Mouse (Mus musculus): ENCODE measurements at regions not wholly inside any gene's neighbourhood (a gene's known extent, or its start where the extent isn't known, plus 50 kb on each side); places are given as distances from the start of the nearest gene placed in this dataset.

DNA sequence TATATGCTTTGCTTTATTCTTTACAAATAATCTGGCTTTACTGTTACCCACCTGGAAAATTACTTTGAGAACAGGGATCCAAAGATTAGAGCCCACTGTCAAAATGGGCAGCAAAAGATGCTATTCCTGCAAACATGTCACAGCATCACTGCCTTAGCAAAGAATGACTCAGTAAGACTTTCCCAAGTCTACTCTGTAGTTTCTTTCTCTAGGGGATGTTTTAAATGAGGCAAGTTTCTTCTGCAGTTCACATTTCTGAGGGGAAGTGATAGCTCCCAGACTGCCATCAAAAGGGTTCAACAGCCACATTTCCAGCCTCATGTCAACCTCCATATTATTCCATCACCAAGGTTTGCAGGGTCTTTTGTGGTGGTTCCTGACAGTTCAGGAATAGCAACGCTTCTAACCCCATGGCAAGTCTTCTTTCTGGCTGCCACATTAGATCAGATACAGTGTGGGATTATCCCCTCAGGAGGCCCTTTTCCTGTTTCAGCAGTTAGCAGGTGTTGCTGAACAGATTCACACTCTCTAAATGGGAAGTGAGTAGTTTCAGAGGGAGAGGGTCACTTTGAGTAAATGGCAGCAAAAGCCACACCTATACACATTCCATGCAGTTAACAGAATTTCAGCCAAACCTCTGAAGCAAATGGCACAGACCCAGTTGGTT lies 669.7 kb upstream of the Adgra3 start:
- no peak for DNase-seq (ENCODE audit: low spot score)
- 35% methylated on average over 1 of the region's 1 CpGs for WGBS

DNA sequence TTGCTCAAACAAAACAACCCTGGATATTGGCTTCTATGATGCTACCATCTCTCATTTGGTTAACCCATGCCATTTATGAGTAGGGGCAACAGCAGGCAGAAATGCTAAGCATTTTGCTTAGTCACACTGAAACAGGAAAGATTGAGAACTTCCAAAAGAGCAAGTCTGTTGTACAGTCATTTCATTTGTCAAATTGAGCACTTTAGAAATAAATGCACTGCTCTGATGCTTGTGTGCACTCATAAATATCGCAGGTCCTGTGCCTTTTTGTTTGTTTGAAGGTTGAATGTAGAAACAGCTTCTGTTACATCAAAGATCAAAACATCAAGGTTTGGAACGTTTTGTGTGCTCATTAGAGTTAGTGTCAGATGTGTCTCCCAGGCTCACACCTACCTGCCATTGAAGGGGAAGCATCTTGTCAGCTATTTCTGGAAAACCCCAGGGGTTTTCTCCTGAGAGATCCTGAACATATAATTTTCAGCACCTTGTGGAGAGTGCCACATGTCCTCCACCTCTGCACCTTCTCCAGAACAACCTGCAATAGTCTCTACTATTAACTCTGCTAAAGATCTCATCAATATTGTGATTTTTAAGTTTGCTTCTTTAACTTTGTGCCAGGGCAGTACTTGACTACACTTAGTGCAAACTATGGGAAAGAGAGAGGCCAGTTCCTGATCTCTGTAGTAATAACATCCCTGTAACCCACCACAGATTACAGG lies 648.3 kb upstream of the Adgra3 start:
- Histone ChIP-seq H3K36me3 (ENCODE audit: insufficient read depth, low read length) (no peaks in the 10 kb centered on the region), H3K4me1 (replicated peaks; ENCODE audit: insufficient read depth, low read length) (no peaks in the 10 kb centered on the region), H3K27ac (no peak overlapping the region), H3K4me3 (replicated peaks; ENCODE audit: low read depth, low read length) (no peak overlapping the region), H3K4me2 (ENCODE audit: low read length) (no peak overlapping the region), H3K9me3 (replicated peaks; ENCODE audit: low read length) (no peaks in the 10 kb centered on the region), H3K27me3 (ENCODE audit: insufficient read depth, low read length) (no peaks in the 10 kb centered on the region), H3K9ac (ENCODE audit: low read depth, low read length) (no peak overlapping the region)
- WGBS, result 54% methylated on average over 2 of the region's 2 CpGs
- DNase-seq (ENCODE audit: low spot score) (no peak), ATAC-seq (replicated peaks; ENCODE audit: low FRiP score, low read depth) (no peak)
- no peak for TF ChIP-seq CTCF (IDR thresholded peaks at IDR 0.05; ENCODE audit: low read depth)

More for the DNA sequence above, 669.7 kb upstream of the Adgra3 start:
- no peaks in the 10 kb centered on the region for H3K36me3 ChIP-seq (ENCODE audit: insufficient read depth, low read length)
- no peak overlapping the region for H3K4me3 ChIP-seq (replicated peaks; ENCODE audit: low read depth, low read length)
- H3K4me1 ChIP-seq (replicated peaks; ENCODE audit: insufficient read depth, low read length), result no peaks in the 10 kb centered on the region
- H3K27me3 ChIP-seq (ENCODE audit: insufficient read depth, low read length), result no peaks in the 10 kb centered on the region
- H3K4me2 ChIP-seq (ENCODE audit: low read length), result no peak overlapping the region
- no peak overlapping the region for H3K27ac ChIP-seq
- TF ChIP-seq CTCF (IDR thresholded peaks at IDR 0.05; ENCODE audit: low read depth), result no peak
- no peak overlapping the region for H3K9ac ChIP-seq (ENCODE audit: low read depth, low read length)
- ATAC-seq (replicated peaks; ENCODE audit: low FRiP score, low read depth), result no peak
- H3K9me3 ChIP-seq (replicated peaks; ENCODE audit: low read length), result no peaks in the 10 kb centered on the region

DNA sequence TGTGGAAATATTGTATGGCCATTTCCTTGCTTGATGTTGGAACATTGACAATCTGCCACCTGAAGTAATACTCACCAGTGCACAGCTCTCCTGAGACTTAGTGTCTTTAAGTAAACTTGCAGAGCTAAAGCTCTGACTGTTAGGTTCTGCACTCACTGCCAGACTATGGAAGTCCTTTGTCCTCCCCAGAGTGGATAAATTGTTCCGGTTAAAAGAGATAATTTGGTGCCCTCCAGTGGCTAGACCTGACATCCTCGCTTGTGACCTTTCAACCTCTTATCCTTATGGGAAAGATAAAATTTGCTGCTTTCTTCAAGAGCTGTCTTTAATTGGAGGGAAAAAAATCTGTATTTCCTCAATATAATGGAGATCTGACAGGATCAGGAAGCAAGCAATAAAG lies 639.3 kb upstream of the Adgra3 start:
- no peak for ATAC-seq (replicated peaks; ENCODE audit: low FRiP score, low read depth)
- DNase-seq (ENCODE audit: low spot score), result peak; percentile 38
- no peak overlapping the region for H3K4me2 ChIP-seq (ENCODE audit: low read length)
- TF ChIP-seq CTCF (IDR thresholded peaks at IDR 0.05; ENCODE audit: low read depth), result peak; percentile 65
- H3K27me3 ChIP-seq (ENCODE audit: insufficient read depth, low read length), result no peaks in the 10 kb centered on the region
- no peaks in the 10 kb centered on the region for H3K36me3 ChIP-seq (ENCODE audit: insufficient read depth, low read length)
- no peaks in the 10 kb centered on the region for H3K4me1 ChIP-seq (replicated peaks; ENCODE audit: insufficient read depth, low read length)
- H3K4me3 ChIP-seq (replicated peaks; ENCODE audit: low read depth, low read length), result no peak overlapping the region
- H3K9ac ChIP-seq (ENCODE audit: low read depth, low read length), result no peak overlapping the region
- H3K9me3 ChIP-seq (replicated peaks; ENCODE audit: low read length), result no peaks in the 10 kb centered on the region
- H3K27ac ChIP-seq, result no peak overlapping the region
- WGBS, result 18% methylated on average over 2 of the region's 2 CpGs

DNA sequence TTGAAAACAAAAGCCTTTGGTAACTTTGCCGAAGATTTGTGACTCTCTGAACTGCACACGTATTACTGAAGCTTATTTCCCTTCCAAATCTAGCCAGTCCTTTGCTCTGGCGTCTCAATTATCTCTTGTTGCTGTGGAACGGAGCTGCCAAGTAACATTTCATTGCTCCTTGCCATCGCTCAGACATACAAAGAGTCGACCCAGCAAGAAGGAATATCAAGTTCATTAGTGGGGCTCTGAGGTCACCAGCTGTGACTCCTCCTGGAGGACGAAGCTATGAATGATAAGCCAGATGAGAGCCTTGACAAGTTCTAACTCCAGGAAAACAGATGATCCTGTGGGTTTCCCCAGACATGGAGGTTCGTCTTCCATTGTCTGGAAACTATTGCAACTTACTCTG lies 638.8 kb upstream of the Adgra3 start:
- H3K36me3 ChIP-seq (ENCODE audit: insufficient read depth, low read length), result no peaks in the 10 kb centered on the region
- no peak overlapping the region for H3K9ac ChIP-seq (ENCODE audit: low read depth, low read length)
- DNase-seq (ENCODE audit: low spot score) (peak; percentile 7), ATAC-seq (replicated peaks; ENCODE audit: low FRiP score, low read depth) (no peak)
- no peak overlapping the region for H3K4me2 ChIP-seq (ENCODE audit: low read length)
- no peaks in the 10 kb centered on the region for H3K4me1 ChIP-seq (replicated peaks; ENCODE audit: insufficient read depth, low read length)
- no peak for TF ChIP-seq CTCF (IDR thresholded peaks at IDR 0.05; ENCODE audit: low read depth)
- H3K9me3 ChIP-seq (replicated peaks; ENCODE audit: low read length), result no peaks in the 10 kb centered on the region
- H3K27ac ChIP-seq, result no peak overlapping the region
- no peak overlapping the region for H3K4me3 ChIP-seq (replicated peaks; ENCODE audit: low read depth, low read length)
- no peaks in the 10 kb centered on the region for H3K27me3 ChIP-seq (ENCODE audit: insufficient read depth, low read length)
- 32% methylated on average over 8 of the region's 8 CpGs for WGBS

DNA sequence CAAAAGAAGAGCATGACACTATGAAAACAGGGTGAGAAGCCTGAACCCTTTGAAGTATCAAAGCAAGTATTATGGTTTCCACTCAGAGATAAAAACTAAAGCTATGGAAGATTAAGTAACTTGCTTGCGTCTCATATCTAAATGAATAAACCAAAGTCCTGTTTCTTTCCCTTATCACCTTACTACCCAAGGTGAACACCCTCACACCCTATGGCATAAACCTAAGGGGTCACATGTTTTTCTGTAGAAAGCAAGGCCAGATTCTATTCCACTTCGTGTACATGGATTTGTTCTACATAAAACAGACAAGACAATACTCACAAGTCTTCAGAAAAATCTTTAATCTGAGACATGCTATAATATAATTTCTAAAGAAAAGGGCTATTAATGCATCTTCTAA lies 629.6 kb upstream of the Adgra3 start:
- H3K4me1 ChIP-seq (replicated peaks; ENCODE audit: insufficient read depth, low read length), result no peaks in the 10 kb centered on the region
- H3K9ac ChIP-seq (ENCODE audit: low read depth, low read length), result no peak overlapping the region
- ATAC-seq (replicated peaks; ENCODE audit: low FRiP score, low read depth) (no peak), DNase-seq (ENCODE audit: low spot score) (no peak)
- no peaks in the 10 kb centered on the region for H3K27me3 ChIP-seq (ENCODE audit: insufficient read depth, low read length)
- H3K9me3 ChIP-seq (replicated peaks; ENCODE audit: low read length), result no peaks in the 10 kb centered on the region
- no peak overlapping the region for H3K4me2 ChIP-seq (ENCODE audit: low read length)
- no peak overlapping the region for H3K27ac ChIP-seq
- no peak for TF ChIP-seq CTCF (IDR thresholded peaks at IDR 0.05; ENCODE audit: low read depth)
- no peak overlapping the region for H3K4me3 ChIP-seq (replicated peaks; ENCODE audit: low read depth, low read length)
- WGBS, result 84% methylated on average over 2 of the region's 2 CpGs
- H3K36me3 ChIP-seq (ENCODE audit: insufficient read depth, low read length), result no peaks in the 10 kb centered on the region

DNA sequence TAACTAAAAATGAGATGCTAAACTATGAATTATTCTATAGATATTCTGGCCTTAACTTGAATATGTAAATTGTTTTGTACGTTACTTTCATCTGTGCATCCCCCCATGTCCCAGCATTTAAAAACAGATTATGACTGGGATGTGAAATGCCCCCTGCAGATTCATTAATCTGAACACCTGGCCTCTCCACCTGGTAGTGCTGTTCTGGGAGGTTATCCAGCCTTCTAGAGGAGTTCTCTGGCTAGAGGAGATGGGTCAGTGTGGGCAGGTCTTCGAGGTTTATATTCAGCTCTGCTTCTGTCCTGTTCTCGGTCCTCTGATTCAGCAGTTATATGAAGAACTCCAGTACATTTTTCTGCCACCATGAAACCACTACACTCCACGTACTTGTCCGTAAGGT lies 625.2 kb upstream of the Adgra3 start:
- Histone ChIP-seq H3K4me2 (ENCODE audit: low read length) (no peak overlapping the region), H3K9ac (ENCODE audit: low read depth, low read length) (no peak overlapping the region), H3K27me3 (ENCODE audit: insufficient read depth, low read length) (no peaks in the 10 kb centered on the region), H3K36me3 (ENCODE audit: insufficient read depth, low read length) (no peaks in the 10 kb centered on the region), H3K4me3 (replicated peaks; ENCODE audit: low read depth, low read length) (no peak overlapping the region), H3K9me3 (replicated peaks; ENCODE audit: low read length) (no peaks in the 10 kb centered on the region), H3K4me1 (replicated peaks; ENCODE audit: insufficient read depth, low read length) (no peaks in the 10 kb centered on the region), H3K27ac (no peak overlapping the region)
- no peak for DNase-seq (ENCODE audit: low spot score)
- TF ChIP-seq CTCF (IDR thresholded peaks at IDR 0.05; ENCODE audit: low read depth), result no peak
- WGBS, result 83% methylated on average over 5 of the region's 5 CpGs
- no peak for ATAC-seq (replicated peaks; ENCODE audit: low FRiP score, low read depth)
